12 mouse cellular contexts compared by ENCODE assay signal in the genomic region with DNA sequence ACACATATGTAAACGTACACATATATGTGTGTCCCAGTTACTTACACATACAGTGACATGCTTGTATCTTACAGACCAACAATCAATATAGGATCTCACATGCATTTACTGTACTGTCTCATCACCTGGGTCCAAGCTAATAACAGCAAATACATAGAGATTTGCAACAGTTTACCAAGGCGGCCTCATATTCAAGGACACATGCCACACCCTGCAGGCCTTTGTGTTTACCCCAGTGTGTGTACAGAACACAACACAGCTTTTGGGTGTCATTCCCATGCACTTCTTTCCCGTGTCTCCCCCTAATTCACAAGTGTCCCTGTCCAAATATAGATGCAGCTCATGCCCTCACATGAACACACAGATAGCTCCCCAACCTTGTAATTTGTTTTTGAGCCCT. TPM values are rescaled to one million over a fixed set of nuclear protein-coding genes. Genes with fewer than 3 reads are reported as not detected.
DNase-seq lines count a peak whose midpoint lies in the region; ATAC-seq and TF ChIP-seq lines count a peak whose summit lies in the region.
"Had no signal": no experiment of that assay in that cellular context is flagged by ENCODE, and none has a peak within 500 bp of the region (broad histone marks: within the 10 kb centered on the region; RNA-seq: fewer than 3 reads in every experiment).

No protein-coding gene starts in this region.

- no peak for TF ChIP-seq CTCF in left cerebral cortex, adult 2 months (IDR thresholded peaks at IDR 0.05)

- intact Hi-C loops in left cerebral cortex, adult 2 months (cut with DNase I): no loop called here
- intact Hi-C loops in left cerebral cortex, postnatal 14 days (cut with DNase I): no loop called here

- H3K4me1 ChIP-seq in heart, embryonic 11.5 days (ENCODE audit: control insufficient read depth, insufficient read depth, low read length): peaks cover 8% of the 10 kb centered on the region; the same call in 1 of the 2 replicates
- no peaks in the 10 kb centered on the region for H3K4me1 ChIP-seq in intestine, embryonic 14.5 days (replicated peaks; ENCODE audit: control insufficient read depth, insufficient read depth, low read length)
- H3K4me1 ChIP-seq in limb, embryonic 10.5 days: no peaks in the 10 kb centered on the region
- H3K4me1 ChIP-seq: neural tube, embryonic 15.5 days had no signal

- no peak overlapping the region for H3K9ac ChIP-seq in heart, embryonic 11.5 days (ENCODE audit: low read depth, low read length)
- H3K9ac ChIP-seq in intestine, embryonic 14.5 days (ENCODE audit: low read length): no peak overlapping the region
- H3K9ac ChIP-seq: forebrain, postnatal 0 days; neural tube, embryonic 15.5 days had no signal

- WGBS in heart, embryonic 11.5 days (ENCODE audit: insufficient replicate concordance): 75% methylated on average over 3 of the region's 3 CpGs
- WGBS in intestine, embryonic 14.5 days: 85% methylated on average over 3 of the region's 3 CpGs
- WGBS in macrophage (ENCODE audit: missing documents): 87% methylated on average over 3 of the region's 3 CpGs
- 87% methylated on average over 3 of the region's 3 CpGs for WGBS in limb, embryonic 10.5 days

- no peaks in the 10 kb centered on the region for H3K79me2 ChIP-seq in macrophage (ENCODE audit: inconsistent target)

- no peak for DNase-seq in heart, adult 8-10 months (ENCODE audit: low spot score)
- no peak for DNase-seq in left cerebral cortex, adult 2 months (ENCODE audit: extremely low spot score in 1 of 2, low spot score in 2 of 2)
- no peak for DNase-seq in left cerebral cortex, postnatal 14 days (ENCODE audit: low spot score in 2 of 2)
- no peak for DNase-seq in intestine, embryonic 14.5 days (ENCODE audit: low spot score)
- no peak for DNase-seq in cerebellum, adult 8-10 months
- DNase-seq in limb, embryonic 10.5 days (ENCODE audit: low spot score): no peak
- DNase-seq: B cell, adult 2 months; forebrain, postnatal 0 days; thymus, postnatal 4 days had no signal

- H3K27ac ChIP-seq in heart, embryonic 11.5 days (ENCODE audit: low read depth, low read length): 0 out of 2 replicates have a peak overlapping the region, but pooled peaks have one; percentile 18
- H3K27ac ChIP-seq in left cerebral cortex, adult 2 months: peak overlapping the region; percentile 40; the same call in 1 of the 2 replicates
- peak overlapping the region; percentile 54 for H3K27ac ChIP-seq in intestine, embryonic 14.5 days (ENCODE audit: low read depth)
- peak overlapping the region; percentile 99 for H3K27ac ChIP-seq in macrophage
- H3K27ac ChIP-seq in limb, embryonic 10.5 days: no peak overlapping the region
- H3K27ac ChIP-seq: neural tube, embryonic 15.5 days had no signal

- no peaks in the 10 kb centered on the region for H3K36me3 ChIP-seq in heart, embryonic 11.5 days (ENCODE audit: control insufficient read depth, insufficient read depth, low read length)
- no peaks in the 10 kb centered on the region for H3K36me3 ChIP-seq in intestine, embryonic 14.5 days (ENCODE audit: control insufficient read depth, insufficient read depth, low read length)
- no peaks in the 10 kb centered on the region for H3K36me3 ChIP-seq in macrophage (ENCODE audit: inconsistent target)
- no peaks in the 10 kb centered on the region for H3K36me3 ChIP-seq in limb, embryonic 10.5 days
- H3K36me3 ChIP-seq: neural tube, embryonic 15.5 days had no signal

- H3K9me3 ChIP-seq in heart, embryonic 11.5 days (replicated peaks; ENCODE audit: control insufficient read depth, low read length): no peaks in the 10 kb centered on the region
- no peaks in the 10 kb centered on the region for H3K9me3 ChIP-seq in intestine, embryonic 14.5 days (ENCODE audit: control insufficient read depth, low read length)
- H3K9me3 ChIP-seq in limb, embryonic 10.5 days (replicated peaks): no peaks in the 10 kb centered on the region
- H3K9me3 ChIP-seq: neural tube, embryonic 15.5 days had no signal

- H3K4me2 ChIP-seq in heart, embryonic 11.5 days: no peak overlapping the region
- H3K4me2 ChIP-seq in intestine, embryonic 14.5 days (ENCODE audit: low read length): no peak overlapping the region
- H3K4me2 ChIP-seq: neural tube, embryonic 15.5 days had no signal

- no peak overlapping the region for H3K4me3 ChIP-seq in heart, embryonic 11.5 days (ENCODE audit: low read depth, low read length)
- H3K4me3 ChIP-seq in left cerebral cortex, adult 2 months: no peak overlapping the region
- no peak overlapping the region for H3K4me3 ChIP-seq in intestine, embryonic 14.5 days (ENCODE audit: low read depth, low read length)
- H3K4me3 ChIP-seq in macrophage (ENCODE audit: inconsistent target): no peak overlapping the region
- H3K4me3 ChIP-seq in limb, embryonic 10.5 days: no peak overlapping the region
- H3K4me3 ChIP-seq: neural tube, embryonic 15.5 days had no signal

- ATAC-seq in heart, embryonic 11.5 days (replicated peaks; ENCODE audit: insufficient number of reproducible peaks, low FRiP score, low TSS enrichment): no peak
- ATAC-seq in intestine, embryonic 14.5 days (replicated peaks; ENCODE audit: low FRiP score, low TSS enrichment, low read depth): no peak
- ATAC-seq: forebrain, postnatal 0 days had no signal

- H3K27me3 ChIP-seq in heart, embryonic 11.5 days (ENCODE audit: control insufficient read depth, insufficient read depth, low read length): no peaks in the 10 kb centered on the region
- no peaks in the 10 kb centered on the region for H3K27me3 ChIP-seq in intestine, embryonic 14.5 days (replicated peaks; ENCODE audit: control insufficient read depth, insufficient read depth, low read length)
- no peaks in the 10 kb centered on the region for H3K27me3 ChIP-seq in limb, embryonic 10.5 days (ENCODE audit: low read depth, poor library complexity, severe bottlenecking)
- H3K27me3 ChIP-seq: neural tube, embryonic 15.5 days had no signal

RNA-seq across cellular contexts. Expression of a gene that starts 26.0 kb away (rescaled TPM):
- polyA plus RNA-seq in heart, embryonic 11.5 days (2014; fragmentation: Nextera tagmentation; extraction: Ambion mirVana): 78.8 and 85.1 TPM in 2 replicates
- total RNA-seq in heart, adult 8-10 months (2022): 1 to 10 TPM; 2.3 to 5.0 (median 2.7) TPM
- total RNA-seq in left cerebral cortex, adult 2 months (2021): 10 to 100 TPM; 28.2 to 29.4 TPM
- total RNA-seq in left cerebral cortex, postnatal 14 days (2021): 10 to 100 TPM; 26.3 to 28.9 TPM
- polyA plus RNA-seq in intestine, embryonic 14.5 days (2014; fragmentation: Nextera tagmentation; extraction: Ambion mirVana): 111 and 115 TPM in 2 replicates
- total RNA-seq in macrophage (2018; cell fraction: chromatin; rRNA removed): 10 to 100 TPM in 24 of 26 experiments, 1 to 10 TPM in 2; 7.6 to 91.2 (median 22.2) TPM
- 10 to 100 TPM; 21.6 to 55.9 (median 38.0) TPM for total RNA-seq in macrophage (2018; cell fraction: cytosol; rRNA removed)
- 100 to 1,000 TPM in 1 of 26 experiments, 10 to 100 TPM in 24, 1 to 10 TPM in 1; 9.4 to 134 (median 28.9) TPM for total RNA-seq in macrophage (2018; cell fraction: nucleus; rRNA removed)
- 25.6 to 82.5 TPM (median 33.5 TPM) in 3 replicates for polyA plus RNA-seq in macrophage (2018)
- polyA plus RNA-seq in limb, embryonic 10.5 days (2016; fragmentation: Nextera tagmentation; extraction: Ambion mirVana): 67.5 and 83.4 TPM in 2 replicates
